Comparison of ENCODE assay signal across 8 mouse cellular contexts in genomic region chr10:61647790-61648736, GRCm38 (mm10). TPM values are rescaled to one million over a fixed set of nuclear protein-coding genes. Genes with fewer than 3 reads are reported as not detected.
A peak's percentile ranks its signal among the peaks of the same experiment; 100 is the strongest.
DNase-seq lines count a peak whose midpoint lies in the region; ATAC-seq and TF ChIP-seq lines count a peak whose summit lies in the region.

Ppa1 (plus strand) TSS chr10:61648552.

- ATAC-seq in heart, embryonic 12.5 days (ENCODE audit: insufficient number of reproducible peaks, low FRiP score): peak; percentile 96
- peak; percentile 96 for ATAC-seq in liver, embryonic 12.5 days
- ATAC-seq in stomach, embryonic 15.5 days (ENCODE audit: insufficient read depth, low FRiP score, low read depth): peak; percentile 95

- peak within 1 kb of the TSS; percentile 94 for H3K4me3 ChIP-seq in C2C12 (ENCODE audit: insufficient read depth, poor library complexity, severe bottlenecking)
- peak within 1 kb of the TSS; percentile 87 for H3K4me3 ChIP-seq in erythroblast, embryonic 14.5 days (replicated peaks)
- peak within 1 kb of the TSS; percentile 87 for H3K4me3 ChIP-seq in heart, embryonic 12.5 days
- H3K4me3 ChIP-seq in liver, embryonic 12.5 days: peak within 1 kb of the TSS; percentile 86
- H3K4me3 ChIP-seq in stomach, embryonic 15.5 days (replicated peaks): peak within 1 kb of the TSS; percentile 90

- 2% methylated on average over 50 of the region's 50 CpGs for WGBS in heart, embryonic 12.5 days
- 3% methylated on average over 45 of the region's 50 CpGs for WGBS in liver, embryonic 12.5 days (ENCODE audit: insufficient replicate concordance)
- 1% methylated on average over 50 of the region's 50 CpGs for WGBS in stomach, embryonic 15.5 days

- no peaks in the 10 kb centered on the region for H3K27me3 ChIP-seq in C2C12 (ENCODE audit: control insufficient read depth, insufficient read depth, insufficient read length)
- H3K27me3 ChIP-seq in erythroblast, embryonic 14.5 days (ENCODE audit: control insufficient read depth): no peaks in the 10 kb centered on the region; the same call in 1 of the 2 replicates
- H3K27me3 ChIP-seq in heart, embryonic 12.5 days (replicated peaks): no peaks in the 10 kb centered on the region
- H3K27me3 ChIP-seq in liver, embryonic 12.5 days (replicated peaks): no peaks in the 10 kb centered on the region
- H3K27me3 ChIP-seq in stomach, embryonic 15.5 days (replicated peaks): no peaks in the 10 kb centered on the region

- no peak for TF ChIP-seq CTCF in C2C12 (IDR thresholded peaks at IDR 0.05; ENCODE audit: control insufficient read depth, insufficient read depth, insufficient read length)
- no peak for TF ChIP-seq CTCF in brain, embryonic 14.5 days (IDR thresholded peaks at IDR 0.05; ENCODE audit: borderline replicate concordance, extremely low read depth, insufficient read depth, insufficient read length)

- H3K9me3 ChIP-seq in erythroblast, embryonic 14.5 days (ENCODE audit: control insufficient read depth, low read length): no peaks in the 10 kb centered on the region
- H3K9me3 ChIP-seq in heart, embryonic 12.5 days (replicated peaks): no peaks in the 10 kb centered on the region
- H3K9me3 ChIP-seq in liver, embryonic 12.5 days (replicated peaks): no peaks in the 10 kb centered on the region
- no peaks in the 10 kb centered on the region for H3K9me3 ChIP-seq in stomach, embryonic 15.5 days

- H3K27ac ChIP-seq in heart, embryonic 12.5 days (ENCODE audit: poor library complexity, severe bottlenecking): peak within 1 kb of the TSS; percentile 83
- H3K27ac ChIP-seq in liver, embryonic 12.5 days: peak within 1 kb of the TSS; percentile 85
- H3K27ac ChIP-seq in stomach, embryonic 15.5 days: peak within 1 kb of the TSS; percentile 77

- peak within 1 kb of the TSS; percentile 79 for H3K4me2 ChIP-seq in heart, embryonic 12.5 days
- peak within 1 kb of the TSS; percentile 95 for H3K4me2 ChIP-seq in liver, embryonic 12.5 days
- peak within 1 kb of the TSS; percentile 91 for H3K4me2 ChIP-seq in stomach, embryonic 15.5 days

- H3K79me3 ChIP-seq in C2C12 (ENCODE audit: low read depth): peaks cover 30% of the 10 kb centered on the region

- peak within 1 kb of the TSS; percentile 73 for H3ac ChIP-seq in C2C12 (ENCODE audit: control insufficient read depth, insufficient read length, low read depth)

- TF ChIP-seq POLR2A in brain, embryonic 14.5 days (IDR thresholded peaks at IDR 0.05; ENCODE audit: borderline replicate concordance, extremely low read depth, insufficient read depth, insufficient read length, poor library complexity, severe bottlenecking): peak; percentile 91; the same call in 1 of the 2 replicates

- DNase-seq in brain, embryonic 14.5 days (ENCODE audit: low read depth): peak; percentile 96
- peak; percentile 94 for DNase-seq in kidney, postnatal 10 days
- peak; percentile 60 to 68 for DNase-seq in natural killer cell, adult 2 months (ENCODE audit: low spot score in 2 of 2)

- peak within 1 kb of the TSS; percentile 89 for H3K9ac ChIP-seq in heart, embryonic 12.5 days
- peak within 1 kb of the TSS; percentile 83 for H3K9ac ChIP-seq in liver, embryonic 12.5 days
- H3K9ac ChIP-seq in stomach, embryonic 15.5 days: peak within 1 kb of the TSS; percentile 67

- H3K79me2 ChIP-seq in C2C12 (ENCODE audit: control insufficient read depth, insufficient read depth): peaks cover 46% of the 10 kb centered on the region

- peaks cover 27% of the 10 kb centered on the region for H3K36me3 ChIP-seq in C2C12 (ENCODE audit: control insufficient read depth, insufficient read depth)
- peaks cover 7% of the 10 kb centered on the region for H3K36me3 ChIP-seq in erythroblast, embryonic 14.5 days (ENCODE audit: control insufficient read depth)
- H3K36me3 ChIP-seq in heart, embryonic 12.5 days: peaks cover 17% of the 10 kb centered on the region
- H3K36me3 ChIP-seq in liver, embryonic 12.5 days: peaks cover 23% of the 10 kb centered on the region
- no peaks in the 10 kb centered on the region for H3K36me3 ChIP-seq in stomach, embryonic 15.5 days

- H3K4me1 ChIP-seq in erythroblast, embryonic 14.5 days (ENCODE audit: control insufficient read depth): peaks cover 23% of the 10 kb centered on the region
- H3K4me1 ChIP-seq in heart, embryonic 12.5 days (replicated peaks): peaks cover 11% of the 10 kb centered on the region
- H3K4me1 ChIP-seq in liver, embryonic 12.5 days: peaks cover 20% of the 10 kb centered on the region
- H3K4me1 ChIP-seq in stomach, embryonic 15.5 days: peaks cover 3% of the 10 kb centered on the region; the same call in 1 of the 2 replicates

TF ChIP-seq in C2C12, 6 proteins besides CTCF, POLR2A, EP300 and RAD21:
- TF ChIP-seq MYOG (IDR thresholded peaks at IDR 0.05; ENCODE audit: control insufficient read depth, extremely low read depth, insufficient read length): no peak
- no peak for TF ChIP-seq CEBPB (IDR thresholded peaks at IDR 0.05; ENCODE audit: low read depth)
- TF ChIP-seq MYOD1 (IDR thresholded peaks at IDR 0.05; ENCODE audit: control insufficient read depth, insufficient read length, low read depth): no peak
- TF ChIP-seq USF1 (IDR thresholded peaks at IDR 0.05; ENCODE audit: low read depth): peak; percentile 76
- TF ChIP-seq MAX (IDR thresholded peaks at IDR 0.05): peak; percentile 92
- TF ChIP-seq FOSL1 (IDR thresholded peaks at IDR 0.05; ENCODE audit: insufficient read depth, low read length, poor library complexity, severe bottlenecking): no peak
TF ChIP-seq in C2C12: peak in this region for 2.

RNA-seq across cellular contexts. Expression of gene Ppa1, which starts in this region (rescaled TPM):
- 189 TPM for polyA plus RNA-seq in C2C12 (2012; fragmentation: generic; extraction: Trizol)
- 121 and 140 TPM in 2 replicates for polyA plus RNA-seq in brain, embryonic 14.5 days (2012; rRNA removed)
- polyA plus RNA-seq in erythroblast, embryonic 14.5 days (2012): 1.2 and 2.1 TPM in 2 replicates
- polyA plus RNA-seq in heart, embryonic 12.5 days (2016; fragmentation: Nextera tagmentation; extraction: Ambion mirVana): 130 and 132 TPM in 2 replicates
- polyA plus RNA-seq in liver, embryonic 12.5 days (2016; fragmentation: Nextera tagmentation; extraction: Ambion mirVana): 137 and 147 TPM in 2 replicates
- 181 and 191 TPM in 2 replicates for polyA plus RNA-seq in stomach, embryonic 15.5 days (2015; fragmentation: Nextera tagmentation; extraction: Ambion mirVana)

Comparison
In these comparisons a context has a peak if more than half of its experiments do, and no peak if none do; other contexts are left out.
1. Peak in every context shown above with its lines: DNase-seq, ATAC-seq, H3K4me3 ChIP-seq and H3K27ac ChIP-seq.
2. RNA of gene Ppa1 (polyA plus RNA-seq): 189 TPM in C2C12 (single experiment), 181 to 191 TPM in stomach, embryonic 15.5 days, 137 to 147 TPM in liver, embryonic 12.5 days, 130 to 132 TPM in heart, embryonic 12.5 days and 121 to 140 TPM in brain, embryonic 14.5 days; 1.2 to 2.1 TPM in erythroblast, embryonic 14.5 days; every median in the first group is over 10 times any median in the second.